Mouse (Mus musculus) C2C12 (cell line): ENCODE measurements at regions not wholly inside any gene's neighbourhood (a gene's known extent, or its start where the extent isn't known, plus 50 kb on each side); places are given as distances from the start of the nearest gene placed in this dataset.
"Not testable (repeated sequence)": the region's sequence is repeated elsewhere in the genome, so short reads cannot be mapped to it uniquely, and the experiment has no call there.

Source experiments
- H3K27me3 ChIP-seq: one replicate; pipeline ENCODE4 v1.6.1; 2011; ENCODE audit not compliant: control insufficient read depth, insufficient read depth, insufficient read length
- H3K36me3 ChIP-seq: one replicate; pipeline ENCODE4 v1.6.1; 2011; ENCODE audit not compliant: control insufficient read depth, insufficient read depth
- H3K4me3 ChIP-seq: one replicate; pipeline ENCODE4 v1.5.1; 2011; ENCODE audit warnings: mild to moderate bottlenecking, control low read depth; ENCODE audit not compliant: poor library complexity, insufficient read depth, severe bottlenecking
- H3K79me2 ChIP-seq: one replicate; pipeline ENCODE4 v1.6.1; 2011; ENCODE audit not compliant: control insufficient read depth, insufficient read depth
- H3K79me3 ChIP-seq: one replicate; pipeline ENCODE4 v1.6.1; 2011; ENCODE audit warnings: low read depth, control low read depth
- H3ac ChIP-seq: one replicate; pipeline ENCODE3; 2011; ENCODE audit warnings: low read depth; ENCODE audit not compliant: control insufficient read depth, insufficient read length

DNA sequence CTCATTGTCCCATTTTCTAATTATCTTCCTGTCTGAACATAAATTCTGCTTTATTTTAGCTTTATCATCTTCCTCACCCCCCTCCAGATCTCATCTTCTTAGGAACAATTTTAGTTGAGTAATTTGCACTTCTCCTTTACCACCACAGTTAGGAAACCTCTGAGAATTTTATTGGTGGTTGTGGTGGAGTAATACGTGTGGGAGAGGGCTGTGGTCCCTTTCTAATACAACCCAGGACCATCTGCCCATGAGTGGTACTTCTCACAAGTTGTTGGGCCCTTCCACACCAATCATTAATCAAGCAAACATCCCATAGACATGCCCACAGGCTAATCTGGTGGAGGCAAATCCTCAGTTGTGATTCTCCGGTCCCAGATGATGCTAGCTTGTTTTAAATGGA is 306.2 kb upstream of the Olfr1507 start:
- H3ac ChIP-seq, H3K36me3 ChIP-seq, H3K4me3 ChIP-seq, H3K79me3 ChIP-seq, H3K79me2 ChIP-seq, H3K27me3 ChIP-seq: not testable (repeated sequence)

DNA sequence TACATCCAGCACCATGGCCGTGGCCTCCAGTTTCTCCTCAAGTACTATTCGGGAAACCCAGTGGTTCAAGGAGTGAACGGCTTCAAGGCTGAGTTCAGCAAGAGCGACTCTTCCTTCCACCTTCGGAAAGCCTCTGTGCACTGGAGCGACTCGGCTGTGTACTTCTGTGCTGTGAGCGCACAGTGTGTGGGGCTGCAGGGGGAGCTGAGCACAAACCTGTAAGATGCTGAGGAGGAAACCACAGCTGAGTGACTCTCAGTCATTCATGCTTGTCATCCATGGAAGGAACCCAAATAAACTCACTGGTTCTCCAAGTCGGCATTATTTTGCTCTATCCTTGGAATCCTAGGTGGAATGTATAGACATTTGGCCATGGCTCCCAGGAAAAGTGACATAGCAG is 297.1 kb upstream of the Olfr1507 start:
- H3K36me3 ChIP-seq, H3K27me3 ChIP-seq, H3K79me2 ChIP-seq, H3K79me3 ChIP-seq, H3K4me3 ChIP-seq, H3ac ChIP-seq: not testable (repeated sequence)

DNA sequence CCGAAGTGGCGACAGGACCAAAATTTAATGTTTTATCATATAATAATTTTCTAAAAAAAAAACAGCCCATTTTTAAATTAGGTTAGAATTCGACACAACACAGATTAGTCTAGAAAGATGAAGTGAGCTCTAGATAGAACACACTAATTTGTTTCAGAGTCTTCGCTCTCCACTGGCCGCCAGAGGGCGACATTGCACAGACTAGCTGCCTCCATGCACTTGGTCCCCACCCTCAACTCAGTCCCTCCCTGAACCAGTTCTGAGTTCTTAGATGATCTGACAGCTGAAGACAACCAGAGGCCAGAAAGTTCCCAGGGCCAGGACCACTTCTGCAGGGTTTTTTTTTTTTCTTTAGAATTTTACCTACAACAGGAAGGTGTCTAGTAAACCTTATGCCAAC is 296.3 kb upstream of the Olfr1507 start:
- H3K36me3 ChIP-seq, H3ac ChIP-seq, H3K79me3 ChIP-seq, H3K4me3 ChIP-seq, H3K27me3 ChIP-seq, H3K79me2 ChIP-seq: not testable (repeated sequence)

DNA sequence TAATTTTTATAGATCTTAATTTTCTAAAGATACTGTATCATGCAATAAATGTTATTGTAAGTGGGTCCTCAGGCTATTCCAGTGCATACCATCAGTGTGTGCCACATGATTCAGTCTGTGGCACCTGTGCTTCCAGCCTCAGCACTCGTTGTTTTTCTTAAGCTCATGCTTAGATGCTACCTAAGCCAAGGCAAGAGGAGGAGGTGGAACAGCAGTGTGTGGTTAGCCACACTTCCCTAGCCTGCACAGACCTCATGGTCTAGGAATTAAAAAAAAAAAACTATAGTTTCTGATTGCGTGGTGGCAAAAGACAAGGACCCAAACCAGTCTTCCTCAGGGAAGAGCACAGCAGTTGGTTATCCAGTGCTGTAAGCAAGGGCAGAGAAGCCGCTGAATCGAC is 287.3 kb upstream of the Olfr1507 start:
- H3K4me3 ChIP-seq, H3K27me3 ChIP-seq, H3K79me2 ChIP-seq, H3K79me3 ChIP-seq, H3K36me3 ChIP-seq, H3ac ChIP-seq: not testable (repeated sequence)

DNA sequence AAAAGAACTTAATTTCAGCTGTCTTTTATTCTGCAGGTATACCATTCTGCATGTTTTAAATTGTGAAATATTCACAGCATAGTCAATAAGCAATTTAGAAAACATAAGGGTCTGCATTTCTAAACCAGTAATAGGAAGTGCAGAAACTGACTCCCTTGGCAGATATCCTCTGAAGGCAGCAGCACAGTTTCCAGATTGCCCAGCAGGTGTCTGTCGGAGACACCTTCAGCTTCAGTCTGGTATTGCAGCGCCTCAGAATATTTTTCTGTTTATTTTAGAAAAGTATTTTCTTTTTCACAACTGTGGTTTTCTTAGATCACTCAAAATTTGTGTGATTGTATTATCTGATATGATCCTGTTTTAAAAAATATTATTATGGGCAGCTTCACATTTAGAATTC is 280.3 kb upstream of the Olfr1507 start:
- not testable (repeated sequence) for H3K79me2 ChIP-seq, H3ac ChIP-seq, H3K79me3 ChIP-seq, H3K36me3 ChIP-seq, H3K4me3 ChIP-seq, H3K27me3 ChIP-seq

DNA sequence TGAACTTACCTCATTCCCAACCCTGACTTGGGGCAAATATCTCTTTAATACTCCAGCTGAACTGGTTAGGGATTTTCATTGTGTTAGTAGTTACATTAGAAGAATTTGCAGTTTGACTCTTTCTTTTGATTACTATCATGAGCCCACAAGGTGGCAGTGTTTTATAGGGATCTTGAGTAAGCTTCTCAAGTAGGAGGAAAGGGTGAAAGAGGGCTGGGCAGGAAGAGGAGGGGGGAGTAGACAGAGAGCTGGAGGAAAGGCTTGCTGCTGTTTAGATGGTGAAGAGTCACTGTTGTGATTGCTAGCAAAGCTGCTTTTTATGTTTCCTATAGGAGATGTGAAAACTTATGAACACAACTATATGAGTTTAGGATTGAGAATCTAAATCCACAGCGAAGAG is 273.9 kb upstream of the Olfr1507 start:
- not testable (repeated sequence) for H3ac ChIP-seq, H3K4me3 ChIP-seq, H3K36me3 ChIP-seq, H3K79me3 ChIP-seq, H3K79me2 ChIP-seq, H3K27me3 ChIP-seq

DNA sequence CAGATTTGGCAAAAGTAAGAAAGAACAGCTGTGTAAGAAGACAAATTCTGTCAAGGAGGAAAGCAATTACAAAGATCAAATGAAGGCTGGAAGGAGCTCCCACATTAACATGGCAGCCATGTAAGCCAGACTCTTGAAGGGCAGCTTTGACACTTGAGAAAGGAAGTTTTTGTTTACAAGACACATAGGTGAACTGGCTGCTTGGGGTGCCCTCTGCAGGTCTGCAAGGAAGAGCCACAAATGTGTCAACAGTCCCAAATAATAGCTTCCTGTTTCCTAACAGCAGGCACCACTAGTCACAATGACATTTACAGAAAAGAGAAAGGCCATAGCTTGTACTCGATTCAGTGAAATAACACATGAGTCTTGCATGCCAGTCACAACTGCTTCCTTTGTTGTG is 256.6 kb upstream of the Olfr1507 start:
- not testable (repeated sequence) for H3K4me3 ChIP-seq, H3K27me3 ChIP-seq, H3K79me3 ChIP-seq, H3ac ChIP-seq, H3K36me3 ChIP-seq, H3K79me2 ChIP-seq

DNA sequence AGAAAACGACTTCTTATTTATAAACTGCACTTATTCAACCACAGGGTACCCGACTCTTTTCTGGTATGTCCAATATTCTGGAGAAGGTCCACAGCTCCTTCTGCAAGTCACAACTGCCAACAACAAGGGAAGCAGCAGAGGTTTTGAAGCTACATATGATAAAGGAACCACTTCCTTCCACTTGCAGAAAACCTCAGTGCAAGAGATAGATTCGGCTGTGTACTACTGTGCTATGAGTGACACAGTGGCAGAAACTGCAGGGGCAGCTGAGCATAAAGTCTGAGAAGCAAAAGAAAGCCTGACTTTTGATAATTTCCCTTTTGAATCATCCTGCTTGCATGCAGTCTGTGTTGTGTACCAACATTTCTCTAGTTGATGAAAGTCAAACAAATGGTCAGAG is 231.1 kb upstream of the Olfr1507 start:
- not testable (repeated sequence) for H3K36me3 ChIP-seq, H3K79me2 ChIP-seq, H3K4me3 ChIP-seq

DNA sequence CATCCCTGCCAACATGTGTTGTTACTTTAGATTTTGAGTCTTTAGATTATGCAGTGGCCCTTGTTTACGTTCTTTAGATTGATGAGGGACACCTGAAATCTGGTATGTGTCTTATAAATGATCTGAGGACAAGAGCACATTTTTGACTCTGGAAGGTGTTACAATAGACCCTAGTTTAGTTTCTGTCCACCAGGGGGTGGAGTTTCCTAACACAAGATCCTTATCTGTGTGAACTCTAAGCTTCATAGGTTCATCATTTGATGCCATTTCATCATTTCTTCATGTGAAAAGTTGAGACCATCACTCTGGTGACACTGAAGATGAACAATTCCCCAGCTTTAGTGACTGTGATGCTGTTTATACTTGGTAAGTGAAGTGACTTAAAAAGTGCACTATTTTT is 229.4 kb upstream of the Olfr1507 start:
- not testable (repeated sequence) for H3ac ChIP-seq, H3K27me3 ChIP-seq, H3K79me3 ChIP-seq, H3K79me2 ChIP-seq, H3K4me3 ChIP-seq, H3K36me3 ChIP-seq

More for the DNA sequence above, 231.1 kb upstream of the Olfr1507 start:
- not testable (repeated sequence) for H3K27me3 ChIP-seq, H3K79me3 ChIP-seq, H3ac ChIP-seq
